Mouse (Mus musculus) heart, embryonic 16.5 days (tissue): ENCODE results near the gene Tmem51. TPM values are rescaled to one million over a fixed set of nuclear protein-coding genes. Genes with fewer than 3 reads are reported as not detected.

Source experiments
- ATAC-seq: fragments of 200-750 bp; cut with Nextera tagmentation; replicated peaks from 2 replicates; pipeline ENCODE4 v1.8.0; 2017; ENCODE audit warnings: moderate number of reproducible peaks; ENCODE audit not compliant: insufficient read depth, low FRiP score; ENCODE audit errors: extremely low read depth
- H3K27ac ChIP-seq: fragments of 300-500 bp; sonication (generic); 2 replicates; pipeline ENCODE4 v1.5.1; 2014; ENCODE audit warnings: mild to moderate bottlenecking, low read length, control low read depth, moderate library complexity
- H3K27me3 ChIP-seq: fragments of 300-500 bp; sonication (generic); 2 replicates; pipeline ENCODE4 v1.6.1; 2014; ENCODE audit warnings: low read length, mixed read lengths; ENCODE audit not compliant: control insufficient read depth, insufficient read depth
- H3K36me3 ChIP-seq: fragments of 300-500 bp; sonication (generic); 2 replicates; pipeline ENCODE4 v1.6.1; 2014; ENCODE audit not compliant: control insufficient read depth, insufficient read depth
- H3K4me1 ChIP-seq: fragments of 300-500 bp; sonication (generic); 2 replicates; pipeline ENCODE4 v1.6.1; 2014; ENCODE audit warnings: low read length, mixed read lengths; ENCODE audit not compliant: control insufficient read depth, insufficient read depth
- H3K4me2 ChIP-seq: fragments of 300-500 bp; sonication (generic); 2 replicates; pipeline ENCODE4 v1.6.1; 2014; ENCODE audit warnings: low read depth, mild to moderate bottlenecking, control low read depth, low read length
- H3K4me3 ChIP-seq: fragments of 300-500 bp; sonication (generic); 2 replicates; pipeline ENCODE4 v1.5.1; 2014; ENCODE audit warnings: mild to moderate bottlenecking, control low read depth, low read length
- H3K9ac ChIP-seq: fragments of 300-500 bp; sonication (generic); 2 replicates; pipeline ENCODE4 v1.6.1; 2014; ENCODE audit warnings: low read length, control low read depth
- H3K9me3 ChIP-seq: fragments of 300-500 bp; sonication (generic); replicated peaks from 2 replicates; pipeline ENCODE4 v1.6.1; 2016; ENCODE audit warnings: low read length; ENCODE audit not compliant: control insufficient read depth
- WGBS: fragments of 180-500 bp; shearing (Covaris S2); extraction: QIAGEN DNeasy Blood & Tissue Kit; methylation state at CpG from one replicate; pipeline ENCODE4 v1.1.7; 2014; 5-methylcytosine and 5-hydroxymethylcytosine counted together
- polyA plus RNA-seq: library from polyadenylated mRNA; unstranded; fragments of >200 nt; fragmentation: Nextera tagmentation; extraction: Ambion mirVana; gene quantifications from 2 replicates; pipeline ENCODE4 v1.2.1, GENCODE M21; 2015

Gene Tmem51
- polyA plus RNA-seq, 1 experiment from 2014 or later = 49.2 TPM

DNA sequence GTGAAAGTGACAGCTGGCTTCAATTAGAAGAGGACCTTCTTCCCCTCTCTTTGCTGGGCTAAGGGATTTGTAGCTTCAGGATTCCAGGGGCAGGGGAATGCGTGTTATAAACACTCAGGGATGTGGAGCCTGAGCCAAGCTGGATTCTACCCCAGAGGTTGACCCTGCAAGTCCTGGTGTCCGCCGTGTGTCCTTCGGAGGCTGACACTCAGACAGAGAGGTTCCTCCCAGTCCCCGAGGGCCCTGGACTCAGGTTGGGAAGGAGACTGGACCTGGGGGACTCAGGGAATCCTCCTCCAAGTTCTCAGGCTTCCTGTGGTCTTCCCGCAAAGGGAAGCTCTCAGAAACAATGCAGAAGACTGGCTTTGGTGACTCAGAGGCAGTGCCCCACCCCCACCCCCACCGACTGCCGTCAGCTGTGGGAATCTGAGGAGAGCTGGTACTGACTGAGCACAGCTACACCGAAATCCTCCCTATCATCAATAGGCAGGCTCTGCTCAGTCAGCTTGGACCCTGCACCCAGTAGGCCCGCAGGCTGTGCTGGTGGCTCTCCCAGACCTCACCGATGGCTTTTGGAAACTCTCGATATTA, 19.1 kb upstream of the Tmem51 start:
- Histone ChIP-seq H3K27ac (no peak overlapping the region), H3K4me1 (peaks cover 11% of the 10 kb centered on the region), H3K36me3 (peaks cover 3% of the 10 kb centered on the region; the same call in 1 of the 2 replicates), H3K9ac (no peak overlapping the region), H3K4me2 (no peak overlapping the region), H3K27me3 (no peaks in the 10 kb centered on the region; the same call in 1 of the 2 replicates), H3K9me3 (peaks cover 3% of the 10 kb centered on the region; the same call in 1 of the 2 replicates), H3K4me3 (no peak overlapping the region)
- WGBS = 34% methylated on average over 12 of the region's 12 CpGs
- peak; percentile 35; the same call in 1 of the 2 replicates for ATAC-seq

DNA sequence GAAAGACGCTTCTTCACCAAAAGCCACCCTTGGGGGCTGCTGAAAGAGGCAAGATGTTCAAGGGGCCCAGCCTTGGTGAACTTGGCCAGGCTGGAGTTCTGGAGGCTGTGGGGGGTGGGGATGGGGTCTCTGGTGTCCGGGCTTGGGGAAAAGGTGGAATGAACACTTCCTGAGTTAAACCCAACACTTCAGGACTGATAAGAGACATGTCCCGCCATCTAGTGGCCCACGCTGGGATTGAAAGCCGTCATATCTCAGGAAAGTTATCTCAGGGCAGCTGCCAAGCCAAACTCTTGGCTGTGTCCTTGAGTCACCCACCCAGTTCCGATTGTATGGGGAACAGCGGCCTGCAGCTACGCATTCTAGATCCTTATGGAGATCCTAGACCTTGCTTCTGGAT, 14.2 kb upstream of the Tmem51 start:
- peak; percentile 35; the same call in 1 of the 2 replicates for ATAC-seq
- H3K9ac ChIP-seq = 0 out of 2 replicates have a peak overlapping the region, but pooled peaks have one; percentile 18

DNA sequence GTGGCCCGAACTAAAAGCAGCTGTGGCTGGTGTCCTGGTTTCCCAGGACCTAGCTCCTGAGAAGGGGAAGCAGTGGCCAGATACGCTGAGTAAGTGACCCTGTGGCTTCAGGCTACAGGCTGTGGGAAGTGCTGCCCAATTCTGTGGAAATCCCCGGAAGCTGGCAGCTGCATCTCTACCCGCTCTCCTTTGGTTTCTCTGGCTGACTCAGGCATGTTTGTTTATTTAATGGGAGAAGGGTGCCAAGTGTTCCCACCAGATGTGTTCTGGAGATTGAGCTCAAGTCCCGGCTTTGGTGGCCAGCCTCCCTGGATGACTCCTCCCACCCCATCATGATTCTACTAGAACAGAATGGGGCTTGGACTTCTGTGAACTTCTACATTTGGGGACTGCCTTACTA, 13.8 kb upstream of the Tmem51 start:
- 16% methylated on average over 5 of the region's 5 CpGs for WGBS
- peaks cover 9% of the 10 kb centered on the region for H3K4me1 ChIP-seq
- no peaks in the 10 kb centered on the region for H3K36me3 ChIP-seq
- peak overlapping the region; percentile 52 for H3K4me2 ChIP-seq
- H3K4me3 ChIP-seq = no peak overlapping the region
- H3K27me3 ChIP-seq = no peaks in the 10 kb centered on the region
- ATAC-seq = 0 out of 2 replicates have a peak, but pooled peaks have one; percentile 5
- peak overlapping the region; percentile 30; the same call in 1 of the 2 replicates for H3K27ac ChIP-seq
- 0 out of 2 replicates have a peak overlapping the region, but pooled peaks have one; percentile 18 for H3K9ac ChIP-seq
- no peaks in the 10 kb centered on the region for H3K9me3 ChIP-seq

More for the DNA sequence above, 14.2 kb upstream of the Tmem51 start:
- Histone ChIP-seq H3K36me3 (no peaks in the 10 kb centered on the region), H3K4me3 (no peak overlapping the region), H3K27me3 (no peaks in the 10 kb centered on the region), H3K9me3 (no peaks in the 10 kb centered on the region), H3K4me2 (peak overlapping the region; percentile 52), H3K27ac (no peak overlapping the region), H3K4me1 (peaks cover 13% of the 10 kb centered on the region)
- WGBS = 10% methylated on average over 8 of the region's 8 CpGs

DNA sequence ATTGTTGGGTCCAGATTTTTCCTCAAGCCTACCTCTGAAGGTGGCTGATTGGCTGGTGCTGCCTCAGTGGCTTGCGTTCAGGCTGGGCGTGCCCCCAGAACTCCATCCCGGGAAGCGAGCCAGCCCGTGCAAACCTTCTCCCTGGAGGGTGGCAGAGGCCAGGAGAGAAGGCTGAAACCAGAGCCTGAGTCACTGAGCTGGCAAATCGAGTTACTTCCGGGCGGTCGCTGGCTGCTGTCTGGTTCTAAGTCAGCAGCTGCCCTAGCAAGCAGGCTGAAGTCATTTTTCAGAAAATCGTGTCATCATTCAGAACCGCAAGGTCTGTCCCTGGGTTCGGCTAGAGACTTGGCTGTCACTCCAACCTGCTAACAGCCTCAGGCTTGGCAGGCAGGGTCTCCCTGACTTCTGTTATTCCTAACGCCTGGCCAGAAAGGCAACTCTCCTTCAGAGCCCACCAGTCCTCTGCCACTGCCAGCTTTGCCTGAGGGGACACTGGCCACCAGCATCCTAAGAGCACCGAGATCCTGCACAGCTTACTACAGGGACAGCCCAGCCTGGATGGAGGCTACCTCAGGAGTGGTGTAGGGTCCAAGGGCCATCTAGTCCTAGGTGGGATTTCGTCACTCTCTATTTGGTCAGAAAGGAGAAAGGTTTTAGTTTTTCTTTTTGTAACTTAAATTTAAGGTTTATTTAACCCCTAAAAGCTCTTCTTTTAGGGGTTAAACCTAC, 11.6 kb upstream of the Tmem51 start:
- Histone ChIP-seq H3K4me1 (peaks cover 9% of the 10 kb centered on the region), H3K27me3 (no peaks in the 10 kb centered on the region), H3K4me2 (no peak overlapping the region), H3K9ac (no peak overlapping the region), H3K9me3 (no peaks in the 10 kb centered on the region), H3K4me3 (no peak overlapping the region), H3K27ac (no peak overlapping the region), H3K36me3 (no peaks in the 10 kb centered on the region)
- WGBS = 54% methylated on average over 15 of the region's 15 CpGs
- ATAC-seq = no peak

DNA sequence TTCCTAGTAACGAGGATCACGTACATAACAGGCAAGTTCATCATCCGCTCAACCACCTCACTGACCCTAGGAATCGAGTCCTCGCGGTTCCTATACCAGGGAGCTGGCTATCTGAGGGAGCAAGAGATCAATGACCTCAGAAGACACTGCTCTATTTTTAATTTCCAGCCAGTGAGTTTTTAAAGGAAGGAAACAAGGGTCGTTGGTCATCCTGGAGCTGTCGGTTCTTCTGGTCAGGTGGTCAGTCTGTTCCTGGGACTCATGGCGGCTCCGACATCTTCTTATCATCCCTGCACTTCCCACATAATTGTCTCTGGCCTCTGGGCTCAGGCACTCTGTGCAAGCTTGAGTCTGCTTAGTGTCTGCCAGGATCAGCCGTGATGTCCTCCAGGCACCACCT, 10.3 kb upstream of the Tmem51 start:
- Histone ChIP-seq H3K9me3 (no peaks in the 10 kb centered on the region), H3K27me3 (no peaks in the 10 kb centered on the region), H3K4me2 (no peak overlapping the region), H3K27ac (no peak overlapping the region), H3K9ac (no peak overlapping the region), H3K4me3 (no peak overlapping the region), H3K36me3 (no peaks in the 10 kb centered on the region), H3K4me1 (peaks cover 9% of the 10 kb centered on the region)
- ATAC-seq = no peak
- WGBS = 47% methylated on average over 11 of the region's 11 CpGs

DNA sequence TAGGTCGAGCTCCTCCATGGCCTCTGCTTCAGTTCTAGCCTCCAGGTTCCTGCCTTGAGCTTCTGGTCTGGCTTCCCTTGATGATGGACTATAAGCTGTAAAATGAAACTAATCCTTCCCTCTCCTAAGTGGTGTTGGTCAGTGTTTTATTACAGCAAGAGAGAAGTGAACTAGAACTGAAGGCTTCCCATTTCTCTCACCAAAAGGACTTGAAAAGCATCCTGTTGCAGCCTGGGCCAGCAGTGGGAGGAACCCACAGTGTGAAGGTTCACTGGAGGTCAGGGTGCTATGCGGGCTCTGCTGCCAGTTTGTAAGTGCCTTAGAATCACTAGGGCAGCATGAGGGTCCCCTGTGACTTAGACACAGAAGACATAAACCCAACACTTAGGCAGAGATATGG, 7.0 kb upstream of the Tmem51 start:
- Histone ChIP-seq H3K9me3 (no peaks in the 10 kb centered on the region), H3K36me3 (no peaks in the 10 kb centered on the region), H3K9ac (no peak overlapping the region), H3K4me3 (no peak overlapping the region), H3K27me3 (no peaks in the 10 kb centered on the region), H3K27ac (no peak overlapping the region), H3K4me1 (no peaks in the 10 kb centered on the region; the same call in 1 of the 2 replicates), H3K4me2 (no peak overlapping the region)
- WGBS = 64% methylated on average over 2 of the region's 2 CpGs
- no peak for ATAC-seq

DNA sequence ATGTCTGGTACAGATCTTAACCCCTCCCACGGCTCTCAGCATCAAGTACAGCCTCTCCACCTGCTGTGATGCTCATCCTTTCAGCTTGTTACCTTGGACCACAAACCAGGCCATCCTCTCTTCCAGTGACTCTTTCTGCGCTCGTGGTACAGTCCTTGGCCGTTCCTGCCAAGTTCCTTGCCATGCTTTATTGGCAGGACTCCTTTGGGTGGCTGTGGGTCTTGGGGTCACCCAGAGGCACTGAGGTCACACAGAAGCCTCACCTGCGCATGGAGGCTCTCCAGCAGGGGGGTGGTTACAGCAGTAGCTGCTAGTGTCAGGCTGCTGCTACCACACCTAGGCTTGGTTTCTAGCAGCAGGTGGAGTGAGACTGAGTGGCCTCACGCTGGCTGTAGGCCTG, 5.9 kb upstream of the Tmem51 start:
- H3K27ac ChIP-seq = no peak overlapping the region
- no peak overlapping the region for H3K9ac ChIP-seq
- no peak overlapping the region for H3K4me3 ChIP-seq
- no peaks in the 10 kb centered on the region for H3K27me3 ChIP-seq
- H3K4me2 ChIP-seq = no peak overlapping the region
- peaks cover 4% of the 10 kb centered on the region for H3K4me1 ChIP-seq
- H3K36me3 ChIP-seq = no peaks in the 10 kb centered on the region
- ATAC-seq = no peak
- 80% methylated on average over 6 of the region's 6 CpGs for WGBS
- H3K9me3 ChIP-seq = no peaks in the 10 kb centered on the region

DNA sequence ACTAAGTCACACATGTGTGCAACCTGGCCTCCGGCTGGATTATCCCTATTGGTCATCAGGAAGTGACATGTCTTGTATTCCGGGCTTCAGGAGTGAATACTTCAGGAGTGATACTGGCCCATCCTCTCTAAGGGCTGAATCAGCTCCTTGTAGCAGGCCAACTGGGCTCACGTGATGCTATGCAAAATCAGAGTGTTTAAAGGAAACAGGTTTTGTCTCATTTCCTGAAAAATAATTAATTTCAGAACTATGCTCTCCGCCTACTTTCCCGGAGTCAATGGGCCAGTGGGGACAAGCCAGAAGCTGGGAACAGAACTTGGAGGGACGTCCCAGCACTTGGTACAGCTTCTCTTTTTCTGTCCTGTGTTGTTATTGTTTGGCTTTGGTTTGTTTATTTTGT, 4.7 kb upstream of the Tmem51 start:
- Histone ChIP-seq H3K27me3 (no peaks in the 10 kb centered on the region), H3K4me3 (no peak overlapping the region), H3K36me3 (no peaks in the 10 kb centered on the region), H3K27ac (no peak overlapping the region), H3K4me1 (peaks cover 4% of the 10 kb centered on the region), H3K4me2 (no peak overlapping the region), H3K9me3 (no peaks in the 10 kb centered on the region), H3K9ac (no peak overlapping the region)
- WGBS = 66% methylated on average over 6 of the region's 6 CpGs
- ATAC-seq = no peak

DNA sequence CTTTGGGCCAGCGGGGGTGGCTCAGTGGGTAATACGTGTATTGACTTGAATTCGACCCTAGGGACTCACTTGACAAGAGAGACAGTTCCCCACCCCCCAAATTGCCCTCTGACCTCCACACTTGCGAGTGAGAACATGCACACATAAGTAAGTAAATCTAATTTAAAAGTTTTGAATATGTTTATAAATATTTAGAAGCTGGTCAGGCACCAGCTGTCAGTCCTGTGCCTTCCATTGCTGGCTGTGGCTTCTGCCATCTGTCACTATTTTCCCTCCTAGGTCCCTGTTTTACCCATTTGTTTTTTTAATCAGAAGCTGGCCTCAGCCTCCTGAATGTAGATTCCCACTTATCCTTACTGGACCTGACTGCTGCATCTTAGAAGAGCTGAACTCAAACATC, 4.3 kb upstream of the Tmem51 start:
- Histone ChIP-seq H3K36me3 (no peaks in the 10 kb centered on the region), H3K9ac (no peak overlapping the region), H3K4me3 (no peak overlapping the region), H3K27ac (no peak overlapping the region), H3K27me3 (no peaks in the 10 kb centered on the region), H3K4me1 (peaks cover 4% of the 10 kb centered on the region), H3K4me2 (no peak overlapping the region), H3K9me3 (no peaks in the 10 kb centered on the region)
- 64% methylated on average over 4 of the region's 4 CpGs for whole genome bisulfite sequencing
- no peak for ATAC-seq
